Mouse (Mus musculus): Measurements from ENCODE around the gene Nhs.

DNA sequence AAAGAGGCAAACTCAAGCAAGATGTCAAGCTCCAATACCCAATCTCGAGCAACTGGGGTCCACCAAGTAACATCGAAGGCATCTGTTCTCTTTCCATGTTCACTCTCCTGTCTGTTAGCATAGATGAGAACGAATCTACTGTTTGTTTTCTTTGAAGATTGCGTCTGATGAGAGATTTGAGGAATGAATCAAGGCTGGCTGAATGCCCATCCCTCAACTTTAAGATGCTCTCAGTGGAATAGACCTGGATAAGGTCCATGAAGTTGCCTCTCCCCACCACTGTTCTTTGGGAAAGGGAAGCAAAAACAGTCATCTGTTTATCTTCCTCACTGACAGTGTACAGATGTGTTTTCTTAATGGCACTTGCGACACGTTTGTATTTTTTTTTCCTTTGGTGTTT is 178.1 kb downstream of the Nhs start:
- TF ChIP-seq POLR2A (IDR thresholded peaks at IDR 0.05; ENCODE audit: low read depth, low read length) (no peak), CTCF (conservative IDR thresholded peaks at IDR 0.05 in 1 of 2, IDR thresholded peaks at IDR 0.05 in 1 of 2; ENCODE audit: low read depth in 2 of 2, low read length in 2 of 2) (no peak), EP300 (IDR thresholded peaks at IDR 0.05; ENCODE audit: low read length) (no peak), RAD21 (IDR thresholded peaks at IDR 0.05; ENCODE audit: low read depth, low read length) (no peak)
